Mouse (Mus musculus): Measurements from ENCODE around the gene Creld2. TPM values are rescaled to one million over a fixed set of nuclear protein-coding genes. Genes with fewer than 3 reads are reported as not detected.

Creld2 gene
- polyA plus RNA-seq, 1 experiment from 2014 or later: 59.5 TPM

- H3K4me3 ChIP-seq (replicated peaks; ENCODE audit: low read length): no peak overlapping the region
- WGBS: 93% methylated on average over 6 of the region's 6 CpGs
- DNase-seq (ENCODE audit: low spot score) (no peak), ATAC-seq (ENCODE audit: low FRiP score) (no peak)
- H3K27me3 ChIP-seq (ENCODE audit: control insufficient read depth, insufficient read depth, low read length): no peaks in the 10 kb centered on the region
- no peak overlapping the region for H3K4me2 ChIP-seq (replicated peaks)
- H3K9ac ChIP-seq: no peak overlapping the region
- H3K36me3 ChIP-seq (replicated peaks; ENCODE audit: control insufficient read depth, insufficient read depth): peaks cover 50% of the 10 kb centered on the region
- H3K9me3 ChIP-seq (ENCODE audit: control insufficient read depth, low read length): no peaks in the 10 kb centered on the region
- H3K27ac ChIP-seq: no peak overlapping the region
- H3K4me1 ChIP-seq (replicated peaks; ENCODE audit: control insufficient read depth, insufficient read depth, low read length): no peaks in the 10 kb centered on the region
Measured at GRCm38 (mm10) chr15:88827466-88827865, 8.0 kb downstream of the Creld2 start.

DNA sequence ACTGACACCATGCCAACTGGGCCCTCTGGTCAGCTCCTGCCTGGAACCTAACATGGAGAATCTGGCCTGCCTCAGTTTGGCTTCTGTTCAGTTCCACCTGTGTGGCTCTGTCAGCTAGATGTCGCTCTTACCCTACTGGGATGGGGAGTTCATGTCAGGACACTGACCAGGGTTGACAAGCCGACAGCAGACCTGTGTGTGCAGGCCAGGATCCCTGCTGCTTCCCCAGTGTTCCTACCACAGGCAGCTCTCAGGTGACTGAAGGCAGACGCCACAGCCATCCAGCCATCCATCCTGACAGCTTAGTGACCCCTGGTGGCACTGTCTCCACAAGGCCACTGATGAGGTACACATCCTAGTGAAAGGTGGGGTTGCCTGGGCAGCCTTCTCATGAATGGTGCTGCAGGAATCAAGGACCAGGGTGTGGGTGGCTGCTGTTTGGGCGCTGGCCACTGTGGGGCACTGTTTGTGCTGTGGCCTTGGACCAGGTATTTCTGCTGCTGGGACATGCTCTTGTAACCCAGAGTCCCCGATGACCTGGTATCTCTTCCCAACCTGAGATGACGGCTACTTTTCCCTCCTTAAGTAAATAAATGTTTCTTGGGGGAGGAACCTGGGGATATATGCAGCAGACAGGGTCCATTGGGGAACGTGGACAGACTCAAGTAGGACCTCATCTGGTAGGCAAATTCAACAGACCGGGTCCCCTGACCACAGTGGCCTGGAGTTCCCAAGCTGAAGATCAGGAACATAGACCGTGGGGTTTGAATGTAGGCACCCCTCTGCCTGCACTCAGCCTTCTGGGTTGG lies 8.7 kb downstream of the Creld2 start:
- H3K4me3 ChIP-seq (replicated peaks; ENCODE audit: low read length): no peak overlapping the region
- no peak overlapping the region for H3K9ac ChIP-seq
- H3K27me3 ChIP-seq (ENCODE audit: control insufficient read depth, insufficient read depth, low read length): no peaks in the 10 kb centered on the region
- peaks cover 43% of the 10 kb centered on the region for H3K36me3 ChIP-seq (replicated peaks; ENCODE audit: control insufficient read depth, insufficient read depth)
- DNase-seq (ENCODE audit: low spot score): peak; percentile 51
- H3K27ac ChIP-seq: no peak overlapping the region
- WGBS: 28% methylated on average over 9 of the region's 9 CpGs
- no peaks in the 10 kb centered on the region for H3K4me1 ChIP-seq (replicated peaks; ENCODE audit: control insufficient read depth, insufficient read depth, low read length)
- H3K9me3 ChIP-seq (ENCODE audit: control insufficient read depth, low read length): no peaks in the 10 kb centered on the region
- H3K4me2 ChIP-seq (replicated peaks): no peak overlapping the region
- ATAC-seq (ENCODE audit: low FRiP score): peak; percentile 16; the same call in 1 of the 2 replicates

DNA sequence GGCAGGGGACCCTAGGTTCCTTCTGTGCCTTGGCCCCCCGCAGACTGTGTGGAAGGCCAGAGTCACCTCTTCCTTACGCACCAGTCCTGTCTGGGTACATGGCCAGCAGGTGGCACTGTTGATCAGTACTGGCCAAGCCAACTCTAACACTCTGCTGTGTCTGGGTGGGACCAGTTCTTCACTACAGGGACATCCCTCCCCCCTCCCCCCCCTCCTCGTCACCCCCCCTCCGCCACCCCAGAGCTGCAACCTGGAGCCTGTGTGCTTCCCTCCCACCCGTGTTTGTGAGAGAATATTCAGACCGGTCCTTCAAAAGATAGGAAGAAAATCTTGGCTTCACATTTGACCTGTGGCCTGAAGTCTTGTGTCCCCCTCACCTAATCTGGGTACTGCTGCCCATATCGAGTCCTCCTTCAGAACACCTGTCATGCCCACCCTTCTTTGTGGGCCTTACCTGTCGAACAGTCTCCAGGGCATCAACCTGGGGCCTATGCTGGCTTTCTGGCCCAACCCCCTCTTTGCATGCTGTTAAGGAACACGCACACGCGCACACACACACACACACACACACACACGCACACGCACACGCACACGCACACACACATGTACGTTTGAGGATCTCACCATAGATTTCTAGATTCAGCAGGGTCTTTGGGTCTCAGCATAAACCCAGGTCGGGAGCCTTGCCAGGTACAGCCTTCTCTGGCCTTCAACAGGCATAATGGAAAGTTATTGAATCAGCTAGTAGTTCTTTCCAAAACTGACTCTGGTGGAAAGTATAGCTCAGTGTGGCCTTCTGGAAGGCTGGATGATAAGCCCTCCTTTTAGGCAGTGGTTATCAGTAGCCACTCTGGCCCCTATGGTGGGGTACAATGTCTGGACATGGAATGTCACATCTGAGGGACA lies 9.6 kb downstream of the Creld2 start:
- ATAC-seq (ENCODE audit: low FRiP score): peak; percentile 89
- no peaks in the 10 kb centered on the region for H3K9me3 ChIP-seq (ENCODE audit: control insufficient read depth, low read length)

DNA sequence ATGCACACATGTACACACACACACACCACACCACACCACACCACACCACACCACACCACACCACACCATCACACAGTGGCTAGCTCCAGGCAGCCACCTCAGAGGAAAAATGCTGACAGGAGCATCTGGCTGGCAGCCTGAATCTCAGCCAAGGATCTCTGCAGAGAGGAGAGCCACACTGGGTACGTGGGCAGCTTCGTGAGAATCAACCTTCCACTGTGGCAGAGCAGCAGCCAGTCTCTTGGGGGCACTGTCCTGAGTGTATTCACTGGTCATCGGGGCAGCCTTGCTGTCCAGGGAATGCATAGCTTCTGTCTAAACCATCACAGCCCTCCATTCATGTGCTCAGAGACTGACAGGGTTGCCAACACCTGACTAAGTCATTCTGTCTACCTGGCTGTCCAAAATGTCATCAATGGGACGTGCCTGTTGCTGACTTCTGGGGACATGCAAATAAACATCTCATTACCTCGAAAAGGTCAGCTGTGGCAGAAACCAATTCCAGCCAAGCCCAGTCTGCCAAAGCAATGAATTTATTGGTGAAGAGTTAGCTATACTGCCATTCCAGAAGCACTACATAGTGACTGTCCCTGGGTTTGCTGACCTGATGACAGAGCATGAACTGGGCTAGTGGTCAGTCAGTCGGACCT lies 10.5 kb downstream of the Creld2 start:
- no peak overlapping the region for H3K4me2 ChIP-seq (replicated peaks)
- H3K9ac ChIP-seq: no peak overlapping the region
- no peak overlapping the region for H3K4me3 ChIP-seq (replicated peaks; ENCODE audit: low read length)
- no peaks in the 10 kb centered on the region for H3K9me3 ChIP-seq (ENCODE audit: control insufficient read depth, low read length)
- ATAC-seq (ENCODE audit: low FRiP score) (no peak), DNase-seq (ENCODE audit: low spot score) (no peak)
- H3K4me1 ChIP-seq (replicated peaks; ENCODE audit: control insufficient read depth, insufficient read depth, low read length): no peaks in the 10 kb centered on the region
- WGBS: 78% methylated on average over 6 of the region's 6 CpGs
- H3K27me3 ChIP-seq (ENCODE audit: control insufficient read depth, insufficient read depth, low read length): no peaks in the 10 kb centered on the region
- peaks cover 26% of the 10 kb centered on the region for H3K36me3 ChIP-seq (replicated peaks; ENCODE audit: control insufficient read depth, insufficient read depth)
- no peak overlapping the region for H3K27ac ChIP-seq

More for the DNA sequence above, 9.6 kb downstream of the Creld2 start:
- Histone ChIP-seq H3K4me1 (replicated peaks; ENCODE audit: control insufficient read depth, insufficient read depth, low read length) (no peaks in the 10 kb centered on the region), H3K27ac (no peak overlapping the region), H3K4me3 (replicated peaks; ENCODE audit: low read length) (no peak overlapping the region), H3K9ac (no peak overlapping the region), H3K36me3 (replicated peaks; ENCODE audit: control insufficient read depth, insufficient read depth) (peaks cover 34% of the 10 kb centered on the region), H3K27me3 (ENCODE audit: control insufficient read depth, insufficient read depth, low read length) (no peaks in the 10 kb centered on the region), H3K4me2 (replicated peaks) (no peak overlapping the region)
- DNase-seq (ENCODE audit: low spot score): peak; percentile 87
- 65% methylated on average over 15 of the region's 17 CpGs for WGBS

DNA sequence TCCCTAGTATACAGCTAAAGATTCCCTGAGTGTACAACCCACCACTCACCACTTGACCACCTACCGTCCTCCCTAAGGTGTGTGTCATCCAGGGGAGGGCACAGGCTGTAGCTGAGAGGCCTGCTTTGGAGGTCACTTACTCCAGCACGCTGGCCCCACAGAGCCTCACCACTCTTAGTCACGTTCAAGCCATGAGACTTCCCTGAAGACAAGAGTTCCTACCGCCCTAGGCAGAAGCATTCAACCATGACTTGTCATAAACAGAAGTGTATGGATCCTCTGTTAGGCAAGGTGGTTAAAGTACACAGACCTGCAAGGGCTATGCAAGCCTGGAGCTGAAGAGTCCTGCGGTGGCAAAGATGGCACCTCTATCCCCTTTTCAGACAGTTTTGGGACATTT lies 11.2 kb downstream of the Creld2 start:
- no peak for DNase-seq (ENCODE audit: low spot score)
- H3K27ac ChIP-seq: no peak overlapping the region
- no peak overlapping the region for H3K4me3 ChIP-seq (replicated peaks; ENCODE audit: low read length)
- H3K4me1 ChIP-seq (replicated peaks; ENCODE audit: control insufficient read depth, insufficient read depth, low read length): no peaks in the 10 kb centered on the region
- H3K9ac ChIP-seq: no peak overlapping the region
- WGBS: 81% methylated on average over 5 of the region's 5 CpGs
- ATAC-seq (ENCODE audit: low FRiP score): no peak
- H3K27me3 ChIP-seq (ENCODE audit: control insufficient read depth, insufficient read depth, low read length): no peaks in the 10 kb centered on the region
- peaks cover 18% of the 10 kb centered on the region for H3K36me3 ChIP-seq (replicated peaks; ENCODE audit: control insufficient read depth, insufficient read depth)
- no peaks in the 10 kb centered on the region for H3K9me3 ChIP-seq (ENCODE audit: control insufficient read depth, low read length)
- H3K4me2 ChIP-seq (replicated peaks): no peak overlapping the region

DNA sequence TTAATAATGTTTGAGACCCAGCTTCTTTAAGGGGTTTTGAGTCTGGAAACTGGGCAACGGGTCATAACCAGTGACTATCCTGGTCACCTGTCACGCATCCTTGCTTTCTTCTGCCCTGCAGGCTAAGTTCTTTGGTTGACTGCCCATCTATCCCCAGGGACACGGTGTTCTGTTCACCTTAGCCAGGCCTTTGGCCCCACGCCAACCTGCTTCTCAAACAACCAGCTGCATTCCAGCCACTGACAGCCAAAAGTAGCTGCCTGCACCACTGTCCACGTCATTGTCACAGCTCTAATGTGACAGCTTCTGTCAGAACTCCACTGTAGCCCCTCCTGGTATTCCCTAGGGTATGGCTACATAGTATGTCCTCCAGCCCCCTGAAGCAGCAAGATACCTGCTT lies 12.0 kb downstream of the Creld2 start:
- H3K4me3 ChIP-seq (replicated peaks; ENCODE audit: low read length): no peak overlapping the region
- no peak for DNase-seq (ENCODE audit: low spot score)
- H3K27ac ChIP-seq: no peak overlapping the region
- H3K9ac ChIP-seq: no peak overlapping the region
- WGBS: 56% methylated on average over 5 of the region's 5 CpGs
- ATAC-seq (ENCODE audit: low FRiP score): no peak
- no peak overlapping the region for H3K4me2 ChIP-seq (replicated peaks)
- no peaks in the 10 kb centered on the region for H3K27me3 ChIP-seq (ENCODE audit: control insufficient read depth, insufficient read depth, low read length)
- H3K4me1 ChIP-seq (replicated peaks; ENCODE audit: control insufficient read depth, insufficient read depth, low read length): no peaks in the 10 kb centered on the region
- H3K9me3 ChIP-seq (ENCODE audit: control insufficient read depth, low read length): no peaks in the 10 kb centered on the region
- H3K36me3 ChIP-seq (replicated peaks; ENCODE audit: control insufficient read depth, insufficient read depth): peaks cover 10% of the 10 kb centered on the region

GRCm38 (mm10) chr15:88832536-88832935 lies 13.1 kb downstream of the Creld2 start:
- H3K9ac ChIP-seq: no peak overlapping the region
- no peak overlapping the region for H3K4me2 ChIP-seq (replicated peaks)
- no peaks in the 10 kb centered on the region for H3K9me3 ChIP-seq (ENCODE audit: control insufficient read depth, low read length)
- ATAC-seq (ENCODE audit: low FRiP score) (no peak), DNase-seq (ENCODE audit: low spot score) (no peak)
- 86% methylated on average over 9 of the region's 9 CpGs for WGBS
- peaks cover 4% of the 10 kb centered on the region for H3K4me1 ChIP-seq (replicated peaks; ENCODE audit: control insufficient read depth, insufficient read depth, low read length)
- no peak overlapping the region for H3K27ac ChIP-seq
- no peak overlapping the region for H3K4me3 ChIP-seq (replicated peaks; ENCODE audit: low read length)
- H3K27me3 ChIP-seq (ENCODE audit: control insufficient read depth, insufficient read depth, low read length): no peaks in the 10 kb centered on the region
- no peaks in the 10 kb centered on the region for H3K36me3 ChIP-seq (replicated peaks; ENCODE audit: control insufficient read depth, insufficient read depth)

- 81% methylated on average over 6 of the region's 6 CpGs for WGBS
- peaks cover 19% of the 10 kb centered on the region for H3K4me1 ChIP-seq (replicated peaks; ENCODE audit: control insufficient read depth, insufficient read depth, low read length)
- H3K4me3 ChIP-seq (replicated peaks; ENCODE audit: low read length): no peak overlapping the region
- ATAC-seq (ENCODE audit: low FRiP score): no peak
- no peak overlapping the region for H3K4me2 ChIP-seq (replicated peaks)
- H3K9me3 ChIP-seq (ENCODE audit: control insufficient read depth, low read length): no peaks in the 10 kb centered on the region
- no peak overlapping the region for H3K27ac ChIP-seq
- H3K36me3 ChIP-seq (replicated peaks; ENCODE audit: control insufficient read depth, insufficient read depth): no peaks in the 10 kb centered on the region
- DNase-seq (ENCODE audit: low spot score): no peak
- H3K9ac ChIP-seq: no peak overlapping the region
- H3K27me3 ChIP-seq (ENCODE audit: control insufficient read depth, insufficient read depth, low read length): no peaks in the 10 kb centered on the region
Measured at GRCm38 (mm10) chr15:88836031-88836430, 16.6 kb downstream of the Creld2 start.

- H3K4me3 ChIP-seq (replicated peaks; ENCODE audit: low read length): peak overlapping the region; percentile 45; the same call in 1 of the 2 replicates
- H3K9me3 ChIP-seq (ENCODE audit: control insufficient read depth, low read length): no peaks in the 10 kb centered on the region
- DNase-seq (ENCODE audit: low spot score) (no peak), ATAC-seq (ENCODE audit: low FRiP score) (no peak)
- peak overlapping the region; percentile 72 for H3K4me2 ChIP-seq (replicated peaks)
- H3K36me3 ChIP-seq (replicated peaks; ENCODE audit: control insufficient read depth, insufficient read depth): no peaks in the 10 kb centered on the region
- H3K4me1 ChIP-seq (replicated peaks; ENCODE audit: control insufficient read depth, insufficient read depth, low read length): peaks cover 19% of the 10 kb centered on the region
- no peaks in the 10 kb centered on the region for H3K27me3 ChIP-seq (ENCODE audit: control insufficient read depth, insufficient read depth, low read length)
- no peak overlapping the region for H3K9ac ChIP-seq
- no peak overlapping the region for H3K27ac ChIP-seq
- WGBS: 71% methylated on average over 5 of the region's 5 CpGs
Measured at GRCm38 (mm10) chr15:88836571-88836970, 17.1 kb downstream of the Creld2 start.
